Mouse (Mus musculus) hindbrain, postnatal 0 days (tissue): Measurements from ENCODE around the gene Fgfr2. TPM values are rescaled to one million over a fixed set of nuclear protein-coding genes. Genes with fewer than 3 reads are reported as not detected.
A peak's percentile ranks its signal among the peaks of the same experiment; 100 is the strongest.

Experiments used
- ATAC-seq: fragments of 200-750 bp; cut with Nextera tagmentation; 2 replicates; pipeline ENCODE4 v1.8.0; 2017; ENCODE audit warnings: mild to moderate bottlenecking, moderate TSS enrichment, moderate library complexity
- DNase-seq: peaks from one replicate; pipeline ENCODE4 v3.0.0-alpha.2; 2015; ENCODE audit warnings: low spot score
- H3K27ac ChIP-seq: fragments of 300-500 bp; sonication (generic); 2 replicates; pipeline ENCODE4 v1.5.1; 2014; ENCODE audit warnings: mild to moderate bottlenecking
- H3K27me3 ChIP-seq: fragments of 300-500 bp; sonication (generic); 2 replicates; pipeline ENCODE4 v1.6.1; 2014; ENCODE audit warnings: low read length, mixed read lengths; ENCODE audit not compliant: insufficient read depth
- H3K36me3 ChIP-seq: fragments of 300-500 bp; sonication (generic); 2 replicates; pipeline ENCODE4 v1.6.1; 2014; ENCODE audit warnings: low read length, mixed read lengths; ENCODE audit not compliant: insufficient read depth
- H3K4me1 ChIP-seq: fragments of 300-500 bp; sonication (generic); 2 replicates; pipeline ENCODE4 v1.6.1; 2014; ENCODE audit warnings: antibody characterized with exemption, low read length, mixed read lengths; ENCODE audit not compliant: insufficient read depth
- H3K4me2 ChIP-seq: fragments of 300-500 bp; sonication (generic); 2 replicates; pipeline ENCODE4 v1.6.1; 2014; ENCODE audit warnings: low read depth, mild to moderate bottlenecking, low read length, moderate library complexity, mixed read lengths
- H3K4me3 ChIP-seq: fragments of 300-500 bp; sonication (generic); 2 replicates; pipeline ENCODE4 v1.5.1; 2014; ENCODE audit warnings: low read length
- H3K9ac ChIP-seq: fragments of 300-500 bp; sonication (generic); replicated peaks from 2 replicates; pipeline ENCODE4 v1.6.1; 2014; ENCODE audit warnings: mild to moderate bottlenecking, low read length, moderate library complexity, mixed read lengths
- H3K9me3 ChIP-seq: fragments of 300-500 bp; sonication (generic); 2 replicates; pipeline ENCODE4 v1.6.1; 2016; ENCODE audit warnings: low read length, mixed read lengths
- CTCF ChIP-seq: IDR thresholded peaks from 2 replicates; pipeline ENCODE4 v1.5.1; 2016; ENCODE audit warnings: antibody characterized with exemption, control low read depth, low read depth
- WGBS: fragments of 180-500 bp; shearing (Covaris S2); extraction: QIAGEN DNeasy Blood & Tissue Kit; methylation state at CpG from one replicate; pipeline ENCODE4 v1.1.7; 2014; 5-methylcytosine and 5-hydroxymethylcytosine counted together
- polyA plus RNA-seq: library from polyadenylated mRNA; unstranded; fragments of >200 nt; fragmentation: Nextera tagmentation; extraction: Ambion mirVana; gene quantifications from 2 replicates; pipeline ENCODE4 v1.2.1, GENCODE M21; 2015
- total RNA-seq: library from RNA; depleted of rRNA; stranded (reverse); fragments of >200 nt; gene quantifications from 2 replicates; pipeline ENCODE4 v1.2.3, GENCODE M21; 2014

The Fgfr2 gene
- total and polyA plus RNA-seq, 2 experiments from 2014 or later = 17.3 to 49.0 TPM

GRCm38 (mm10) chr7:131465117-131465601 is 1658.0 kb downstream of the Fgfr2 start:
- TF ChIP-seq CTCF = no peak
- H3K9ac ChIP-seq = no peak overlapping the region
- H3K4me3 ChIP-seq = no peak overlapping the region
- WGBS = 26% methylated on average over 3 of the region's 3 CpGs
- H3K36me3 ChIP-seq = no peaks in the 10 kb centered on the region
- H3K9me3 ChIP-seq = no peaks in the 10 kb centered on the region
- DNase-seq (peak; percentile 20), ATAC-seq (no peak)
- no peaks in the 10 kb centered on the region for H3K4me1 ChIP-seq
- H3K27me3 ChIP-seq = no peaks in the 10 kb centered on the region
- no peak overlapping the region for H3K27ac ChIP-seq
- no peak overlapping the region for H3K4me2 ChIP-seq

GRCm38 (mm10) chr7:131456714-131457113 is 1666.4 kb downstream of the Fgfr2 start:
- Histone ChIP-seq H3K9me3 (no peaks in the 10 kb centered on the region), H3K4me1 (no peaks in the 10 kb centered on the region), H3K4me3 (no peak overlapping the region), H3K36me3 (no peaks in the 10 kb centered on the region), H3K4me2 (no peak overlapping the region), H3K9ac (no peak overlapping the region), H3K27ac (no peak overlapping the region), H3K27me3 (no peaks in the 10 kb centered on the region)
- TF ChIP-seq CTCF = no peak
- no peak for ATAC-seq
- 94% methylated on average over 5 of the region's 5 CpGs for WGBS
- no peak for DNase-seq

- Histone ChIP-seq H3K27ac (no peak overlapping the region), H3K4me3 (no peak overlapping the region), H3K27me3 (no peaks in the 10 kb centered on the region), H3K36me3 (peaks cover 15% of the 10 kb centered on the region; the same call in 1 of the 2 replicates), H3K9ac (no peak overlapping the region), H3K9me3 (no peaks in the 10 kb centered on the region), H3K4me2 (no peak overlapping the region), H3K4me1 (no peaks in the 10 kb centered on the region)
- no peak for DNase-seq
- TF ChIP-seq CTCF = no peak
- WGBS = 79% methylated on average over 3 of the region's 3 CpGs
- ATAC-seq = no peak
Measured at GRCm38 (mm10) chr7:131437051-131437450, 1686.1 kb downstream of the Fgfr2 start.

- WGBS = 73% methylated on average over 1 of the region's 1 CpGs
- no peaks in the 10 kb centered on the region for H3K27me3 ChIP-seq
- DNase-seq (peak; percentile 26), ATAC-seq (no peak)
- H3K4me3 ChIP-seq = no peak overlapping the region
- no peaks in the 10 kb centered on the region for H3K9me3 ChIP-seq
- no peak overlapping the region for H3K4me2 ChIP-seq
- no peaks in the 10 kb centered on the region for H3K4me1 ChIP-seq
- H3K27ac ChIP-seq = no peak overlapping the region
- H3K36me3 ChIP-seq = peaks cover 17% of the 10 kb centered on the region
- H3K9ac ChIP-seq = no peak overlapping the region
- peak; percentile 47 for TF ChIP-seq CTCF
Measured at GRCm38 (mm10) chr7:131434276-131434675, 1688.9 kb downstream of the Fgfr2 start.

- H3K4me1 ChIP-seq = no peaks in the 10 kb centered on the region
- no peaks in the 10 kb centered on the region for H3K27me3 ChIP-seq
- no peaks in the 10 kb centered on the region for H3K9me3 ChIP-seq
- peak; percentile 78 for DNase-seq
- WGBS = 15% methylated on average over 1 of the region's 1 CpGs
- H3K9ac ChIP-seq = no peak overlapping the region
- peak; percentile 78 for TF ChIP-seq CTCF
- no peak overlapping the region for H3K27ac ChIP-seq
- no peak overlapping the region for H3K4me3 ChIP-seq
- no peak overlapping the region for H3K4me2 ChIP-seq
- H3K36me3 ChIP-seq = peaks cover 19% of the 10 kb centered on the region
- ATAC-seq = no peak
Measured at GRCm38 (mm10) chr7:131432244-131432643, 1690.9 kb downstream of the Fgfr2 start.

- Histone ChIP-seq H3K4me3 (no peak overlapping the region), H3K27me3 (no peaks in the 10 kb centered on the region), H3K9me3 (no peaks in the 10 kb centered on the region), H3K4me1 (no peaks in the 10 kb centered on the region), H3K27ac (no peak overlapping the region), H3K4me2 (no peak overlapping the region), H3K9ac (no peak overlapping the region), H3K36me3 (peaks cover 19% of the 10 kb centered on the region)
- DNase-seq = no peak
- ATAC-seq = no peak
- no peak for TF ChIP-seq CTCF
- 89% methylated on average over 5 of the region's 5 CpGs for WGBS
Measured at GRCm38 (mm10) chr7:131427331-131427730, 1695.8 kb downstream of the Fgfr2 start.

GRCm38 (mm10) chr7:131424912-131425311 is 1698.2 kb downstream of the Fgfr2 start:
- H3K4me1 ChIP-seq = no peaks in the 10 kb centered on the region
- no peak for DNase-seq
- H3K9ac ChIP-seq = no peak overlapping the region
- peaks cover 8% of the 10 kb centered on the region; the same call in 1 of the 2 replicates for H3K36me3 ChIP-seq
- no peak overlapping the region for H3K4me2 ChIP-seq
- H3K4me3 ChIP-seq = no peak overlapping the region
- WGBS = 86% methylated on average over 2 of the region's 2 CpGs
- TF ChIP-seq CTCF = no peak
- no peaks in the 10 kb centered on the region for H3K9me3 ChIP-seq
- H3K27ac ChIP-seq = no peak overlapping the region
- no peaks in the 10 kb centered on the region for H3K27me3 ChIP-seq
- ATAC-seq = no peak
